Mouse (Mus musculus): ENCODE measurements around the gene H2-M3. TPM values are rescaled to one million over a fixed set of nuclear protein-coding genes. Genes with fewer than 3 reads are reported as not detected.

H2-M3 gene
- polyA plus RNA-seq, 1 experiment from 2014 or later = 0.89 TPM

DNA sequence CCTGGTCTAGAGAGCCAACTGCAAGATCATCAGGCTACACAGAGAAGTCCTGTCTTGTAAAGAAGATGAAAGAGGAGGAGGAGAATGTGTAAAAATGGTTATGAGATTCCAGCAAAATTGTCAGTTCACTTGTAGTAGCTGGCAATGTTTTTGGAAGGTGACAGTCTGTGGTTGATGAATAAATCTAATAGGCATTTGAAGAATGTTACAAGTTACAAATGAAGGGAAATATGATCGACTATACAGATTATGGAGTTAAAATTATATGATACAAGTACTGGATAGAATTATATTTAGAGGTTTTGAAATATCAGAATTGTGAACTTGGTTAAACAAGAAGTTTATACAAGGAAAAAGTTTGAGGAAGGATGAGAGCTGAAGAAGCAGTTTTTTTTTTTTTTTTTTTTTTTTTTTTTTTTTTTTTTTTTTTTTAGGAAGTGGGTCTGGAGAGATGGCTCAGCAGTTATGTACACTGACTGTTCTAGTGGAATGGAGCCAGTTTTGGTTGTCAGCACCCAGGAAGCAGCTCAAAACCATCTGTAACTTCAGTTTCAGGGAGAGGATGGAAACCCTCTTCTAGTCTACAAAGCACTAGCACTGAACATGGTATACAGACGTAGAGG is 5.7 kb downstream of the H2-M3 start:
- no peak overlapping the region for H3K4me2 ChIP-seq (ENCODE audit: low read depth)
- H3K4me3 ChIP-seq (ENCODE audit: low read depth, low read length) = no peak overlapping the region
- H3K27me3 ChIP-seq (ENCODE audit: control insufficient read depth, insufficient read depth, low read length) = no peaks in the 10 kb centered on the region
- no peaks in the 10 kb centered on the region for H3K9me3 ChIP-seq (ENCODE audit: control insufficient read depth, low read length)
- no peak overlapping the region for H3K27ac ChIP-seq (ENCODE audit: low read depth, low read length)
- no peaks in the 10 kb centered on the region for H3K4me1 ChIP-seq (ENCODE audit: control insufficient read depth, insufficient read depth, low read length)
- WGBS = 83% methylated on average over 2 of the region's 2 CpGs
- H3K36me3 ChIP-seq (ENCODE audit: control insufficient read depth, insufficient read depth, low read length) = no peaks in the 10 kb centered on the region
- DNase-seq (ENCODE audit: low spot score) = no peak
- H3K9ac ChIP-seq (ENCODE audit: low read length) = no peak overlapping the region
- no peak for ATAC-seq (ENCODE audit: insufficient read depth, low FRiP score, low TSS enrichment)

DNA sequence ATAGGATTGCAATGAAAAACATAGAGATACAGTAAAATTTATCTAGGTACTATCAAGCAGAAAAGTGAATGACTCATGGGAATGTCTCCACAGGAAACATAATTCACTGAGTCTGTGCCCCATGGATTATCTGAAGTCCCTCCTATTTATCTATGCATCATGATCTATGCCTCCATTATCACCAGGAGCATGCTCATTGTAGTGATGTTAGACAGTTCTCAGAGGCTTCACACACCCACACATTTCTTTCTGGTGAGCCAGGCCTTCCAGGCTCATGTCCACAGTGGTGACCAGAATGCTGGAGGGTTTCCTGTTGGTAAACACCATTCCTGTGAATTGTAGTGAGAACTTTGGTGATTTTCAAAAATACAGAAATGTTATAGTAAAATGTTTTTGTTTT is 6.6 kb downstream of the H2-M3 start:
- no peaks in the 10 kb centered on the region for H3K4me1 ChIP-seq (ENCODE audit: control insufficient read depth, insufficient read depth, low read length)
- no peak overlapping the region for H3K9ac ChIP-seq (ENCODE audit: low read length)
- H3K4me3 ChIP-seq (ENCODE audit: low read depth, low read length) = no peak overlapping the region
- H3K4me2 ChIP-seq (ENCODE audit: low read depth) = no peak overlapping the region
- DNase-seq (ENCODE audit: low spot score) (no peak), ATAC-seq (ENCODE audit: insufficient read depth, low FRiP score, low TSS enrichment) (no peak)
- H3K27ac ChIP-seq (ENCODE audit: low read depth, low read length) = no peak overlapping the region
- no peaks in the 10 kb centered on the region for H3K36me3 ChIP-seq (ENCODE audit: control insufficient read depth, insufficient read depth, low read length)
- no peaks in the 10 kb centered on the region for H3K27me3 ChIP-seq (ENCODE audit: control insufficient read depth, insufficient read depth, low read length)
- H3K9me3 ChIP-seq (ENCODE audit: control insufficient read depth, low read length) = no peaks in the 10 kb centered on the region

- Histone ChIP-seq H3K27ac (ENCODE audit: low read depth, low read length) (no peak overlapping the region), H3K4me2 (ENCODE audit: low read depth) (no peak overlapping the region), H3K4me1 (ENCODE audit: control insufficient read depth, insufficient read depth, low read length) (no peaks in the 10 kb centered on the region), H3K27me3 (ENCODE audit: control insufficient read depth, insufficient read depth, low read length) (no peaks in the 10 kb centered on the region), H3K4me3 (ENCODE audit: low read depth, low read length) (no peak overlapping the region), H3K36me3 (ENCODE audit: control insufficient read depth, insufficient read depth, low read length) (no peaks in the 10 kb centered on the region), H3K9ac (ENCODE audit: low read length) (no peak overlapping the region), H3K9me3 (ENCODE audit: control insufficient read depth, low read length) (no peaks in the 10 kb centered on the region)
- WGBS = 79% methylated on average over 1 of the region's 1 CpGs
- no peak for ATAC-seq (ENCODE audit: insufficient read depth, low FRiP score, low TSS enrichment)
- no peak for DNase-seq (ENCODE audit: low spot score)
Observed at GRCm38 (mm10) chr17:37280331-37280730, 10.3 kb downstream of the H2-M3 start.

DNA sequence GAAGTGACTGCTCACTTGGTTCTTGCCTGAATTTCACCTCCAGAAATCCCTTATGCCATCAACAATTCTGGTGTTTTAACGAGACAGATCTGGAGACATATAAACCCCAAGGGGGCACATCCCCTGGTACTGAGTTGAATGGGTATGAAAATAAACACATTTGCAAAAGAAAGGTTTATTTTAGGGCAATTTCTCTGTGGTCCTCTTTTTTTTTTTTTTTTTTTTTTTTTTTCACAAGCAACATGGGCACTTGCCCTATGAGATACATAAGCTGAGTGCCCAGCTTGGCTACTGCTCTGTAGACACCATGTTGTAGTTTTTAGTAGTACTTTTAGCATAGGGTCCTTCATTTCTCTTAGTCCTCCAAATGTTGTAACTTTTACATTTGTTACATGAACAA is 13.3 kb downstream of the H2-M3 start, which contains the start of gene Olfr99:
Gene Olfr99, minus strand, starts transcription at position 101 of the 400 bp plus-strand sequence.
- Histone ChIP-seq H3K9ac (ENCODE audit: low read length) (no peak within 1 kb of the TSS), H3K4me1 (ENCODE audit: control insufficient read depth, insufficient read depth, low read length) (no peaks in the 10 kb centered on the region), H3K27me3 (ENCODE audit: control insufficient read depth, insufficient read depth, low read length) (no peaks in the 10 kb centered on the region), H3K27ac (ENCODE audit: low read depth, low read length) (no peak within 1 kb of the TSS), H3K36me3 (ENCODE audit: control insufficient read depth, insufficient read depth, low read length) (no peaks in the 10 kb centered on the region), H3K4me3 (ENCODE audit: low read depth, low read length) (no peak within 1 kb of the TSS), H3K9me3 (ENCODE audit: control insufficient read depth, low read length) (no peaks in the 10 kb centered on the region), H3K4me2 (ENCODE audit: low read depth) (no peak within 1 kb of the TSS)
- DNase-seq (ENCODE audit: low spot score) (no peak), ATAC-seq (ENCODE audit: insufficient read depth, low FRiP score, low TSS enrichment) (no peak)
- WGBS = 79% methylated on average over 1 of the region's 1 CpGs

- H3K4me2 ChIP-seq (ENCODE audit: low read depth) = no peak within 1 kb of the TSS
- no peak within 1 kb of the TSS for H3K27ac ChIP-seq (ENCODE audit: low read depth, low read length)
- no peaks in the 10 kb centered on the region; the same call in 1 of the 2 replicates for H3K9me3 ChIP-seq (ENCODE audit: control insufficient read depth, low read length)
- no peaks in the 10 kb centered on the region for H3K27me3 ChIP-seq (ENCODE audit: control insufficient read depth, insufficient read depth, low read length)
- H3K36me3 ChIP-seq (ENCODE audit: control insufficient read depth, insufficient read depth, low read length) = no peaks in the 10 kb centered on the region
- no peak within 1 kb of the TSS for H3K9ac ChIP-seq (ENCODE audit: low read length)
- H3K4me3 ChIP-seq (ENCODE audit: low read depth, low read length) = no peak within 1 kb of the TSS
- 88% methylated on average over 4 of the region's 4 CpGs for WGBS
- no peak for DNase-seq (ENCODE audit: low spot score)
- no peak for ATAC-seq (ENCODE audit: insufficient read depth, low FRiP score, low TSS enrichment)
- no peaks in the 10 kb centered on the region for H3K4me1 ChIP-seq (ENCODE audit: control insufficient read depth, insufficient read depth, low read length)
Observed at GRCm38 (mm10) chr17:37304213-37304612, 34.2 kb downstream of the H2-M3 start, which contains the start of gene Olfr101. TSS of gene Olfr101 (minus strand) at chr17:37304313.

DNA sequence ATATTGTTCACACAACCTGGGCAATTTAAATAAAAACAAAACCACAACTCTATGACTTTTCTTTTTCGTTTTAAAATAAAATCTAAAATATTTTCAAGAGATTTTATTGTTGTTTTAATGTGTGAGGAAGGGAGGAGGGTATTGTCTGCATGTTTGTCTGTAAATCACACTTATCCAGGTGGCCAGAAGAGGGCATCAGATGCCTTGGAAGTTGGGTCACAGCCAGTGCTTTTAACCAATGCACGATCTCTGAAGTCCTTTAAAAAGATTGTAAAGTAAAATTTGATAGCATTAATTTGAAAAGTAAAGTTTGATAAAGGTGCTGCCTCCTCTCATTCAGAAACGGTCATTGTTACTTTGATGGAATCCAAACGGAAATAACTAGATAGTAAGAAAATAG is 38.5 kb downstream of the H2-M3 start:
- 45% methylated on average over 4 of the region's 4 CpGs for WGBS
- no peak overlapping the region for H3K9ac ChIP-seq (ENCODE audit: low read length)
- no peak overlapping the region for H3K4me3 ChIP-seq (ENCODE audit: low read depth, low read length)
- H3K4me1 ChIP-seq (ENCODE audit: control insufficient read depth, insufficient read depth, low read length) = no peaks in the 10 kb centered on the region
- H3K9me3 ChIP-seq (ENCODE audit: control insufficient read depth, low read length) = no peaks in the 10 kb centered on the region; the same call in 1 of the 2 replicates
- no peaks in the 10 kb centered on the region for H3K27me3 ChIP-seq (ENCODE audit: control insufficient read depth, insufficient read depth, low read length)
- H3K27ac ChIP-seq (ENCODE audit: low read depth, low read length) = no peak overlapping the region
- DNase-seq (ENCODE audit: low spot score) (no peak), ATAC-seq (ENCODE audit: insufficient read depth, low FRiP score, low TSS enrichment) (no peak)
- no peak overlapping the region for H3K4me2 ChIP-seq (ENCODE audit: low read depth)
- no peaks in the 10 kb centered on the region for H3K36me3 ChIP-seq (ENCODE audit: control insufficient read depth, insufficient read depth, low read length)

DNA sequence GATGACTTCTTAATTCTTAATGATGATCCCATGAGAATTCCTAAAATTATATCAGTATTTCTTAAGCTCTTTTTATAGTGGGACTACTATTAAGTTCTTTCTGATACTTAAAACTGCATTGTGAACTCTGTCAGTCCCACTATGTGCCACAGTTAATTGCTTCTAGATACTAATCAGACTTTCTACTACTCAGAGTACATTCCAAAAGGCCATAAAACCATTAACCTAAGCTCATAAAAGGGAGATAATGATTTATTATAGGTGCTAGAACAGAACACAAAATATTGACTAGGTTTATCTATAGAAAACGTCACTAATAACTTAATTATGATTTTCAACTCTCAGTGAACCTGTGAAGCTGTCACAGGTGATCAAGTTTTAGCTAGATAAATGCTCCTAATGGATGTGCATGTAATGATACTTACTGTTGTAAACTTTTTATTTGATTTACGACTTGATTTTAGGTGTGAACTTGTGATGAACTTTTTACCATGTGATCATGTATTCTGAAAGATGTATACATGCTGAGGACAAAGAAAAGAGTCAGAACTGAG is 40.2 kb downstream of the H2-M3 start:
- Histone ChIP-seq H3K36me3 (ENCODE audit: control insufficient read depth, insufficient read depth, low read length) (no peaks in the 10 kb centered on the region), H3K27me3 (ENCODE audit: control insufficient read depth, insufficient read depth, low read length) (no peaks in the 10 kb centered on the region), H3K4me1 (ENCODE audit: control insufficient read depth, insufficient read depth, low read length) (no peaks in the 10 kb centered on the region), H3K9ac (ENCODE audit: low read length) (no peak overlapping the region), H3K4me3 (ENCODE audit: low read depth, low read length) (no peak overlapping the region), H3K4me2 (ENCODE audit: low read depth) (no peak overlapping the region), H3K27ac (ENCODE audit: low read depth, low read length) (no peak overlapping the region), H3K9me3 (ENCODE audit: control insufficient read depth, low read length) (no peaks in the 10 kb centered on the region; the same call in 1 of the 2 replicates)
- ATAC-seq (ENCODE audit: insufficient read depth, low FRiP score, low TSS enrichment) (no peak), DNase-seq (ENCODE audit: low spot score) (no peak)
- WGBS = 50% methylated on average over 2 of the region's 2 CpGs

- H3K27me3 ChIP-seq (ENCODE audit: control insufficient read depth, insufficient read depth, low read length) = no peaks in the 10 kb centered on the region
- DNase-seq (ENCODE audit: low spot score) = no peak
- H3K36me3 ChIP-seq (ENCODE audit: control insufficient read depth, insufficient read depth, low read length) = no peaks in the 10 kb centered on the region
- H3K4me1 ChIP-seq (ENCODE audit: control insufficient read depth, insufficient read depth, low read length) = no peaks in the 10 kb centered on the region
- no peak within 1 kb of the TSS for H3K4me3 ChIP-seq (ENCODE audit: low read depth, low read length)
- H3K27ac ChIP-seq (ENCODE audit: low read depth, low read length) = no peak within 1 kb of the TSS
- ATAC-seq (ENCODE audit: insufficient read depth, low FRiP score, low TSS enrichment) = no peak
- no peak within 1 kb of the TSS for H3K4me2 ChIP-seq (ENCODE audit: low read depth)
- no peaks in the 10 kb centered on the region for H3K9me3 ChIP-seq (ENCODE audit: control insufficient read depth, low read length)
- no peak within 1 kb of the TSS for H3K9ac ChIP-seq (ENCODE audit: low read length)
Observed at GRCm38 (mm10) chr17:37316954-37317353, 46.9 kb downstream of the H2-M3 start, which contains the start of gene Olfr102. TSS of gene Olfr102 (minus strand) at chr17:37317054.

All from neural tube, embryonic 11.5 days (tissue).